Mouse (Mus musculus) brain, embryonic 14.5 days (tissue): ENCODE data around the gene Sfrp2.

Experiments used
- CTCF ChIP-seq: fragments of 200-500 bp; IDR thresholded peaks from 2 replicates; pipeline ENCODE4 v1.5.1; 2012; ENCODE audit warnings: inconsistent platforms, mild to moderate bottlenecking, moderate library complexity, borderline replicate concordance; ENCODE audit not compliant: insufficient read depth, insufficient read length; ENCODE audit errors: extremely low read depth
- POLR2A ChIP-seq: fragments of 200-500 bp; IDR thresholded peaks from 2 replicates; pipeline ENCODE4 v1.6.1; 2012; ENCODE audit warnings: mild to moderate bottlenecking, inconsistent platforms, borderline replicate concordance; ENCODE audit not compliant: poor library complexity, insufficient read depth, insufficient read length, severe bottlenecking; ENCODE audit errors: extremely low read depth

- no peak for TF ChIP-seq POLR2A
- TF ChIP-seq CTCF, result no peak
These were observed 2.3 kb downstream of the Sfrp2 start for GRCm38 (mm10) chr3:83768293-83769035.
